Mouse (Mus musculus): ENCODE data around the gene Tmem128. TPM values are rescaled to one million over a fixed set of nuclear protein-coding genes. Genes with fewer than 3 reads are reported as not detected.
A peak's percentile ranks its signal among the peaks of the same experiment; 100 is the strongest.

The Tmem128 gene
- polyA plus RNA-seq, 1 experiment = 56.0 TPM

DNA sequence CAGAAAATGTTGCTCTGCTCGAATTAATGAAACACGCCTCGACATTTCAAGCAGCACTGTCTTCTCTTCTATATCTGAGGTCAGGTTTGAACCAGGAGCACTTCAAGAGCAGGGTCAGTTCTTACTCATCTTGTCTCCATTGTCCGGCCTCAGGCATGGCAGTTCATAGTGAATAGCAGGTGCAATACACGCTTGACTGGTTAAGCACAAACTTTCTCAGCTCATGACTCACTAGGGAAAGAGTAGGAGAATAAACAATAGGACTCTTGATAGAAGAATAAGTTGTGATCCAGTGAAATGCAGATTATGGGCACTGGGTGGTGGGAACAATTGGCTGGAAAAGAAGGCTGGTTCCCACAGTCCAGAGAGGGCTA lies 1.2 kb upstream of the Tmem128 start:
- Histone ChIP-seq H3K4me1 (ENCODE audit: control insufficient read depth, insufficient read depth, low read length) (no peaks in the 10 kb centered on the region; the same call in 1 of the 2 replicates), H3K4me3 (replicated peaks; ENCODE audit: insufficient read depth, low read depth, low read length) (no peak overlapping the region), H3K27me3 (ENCODE audit: control insufficient read depth, insufficient read depth, low read length) (no peaks in the 10 kb centered on the region), H3K27ac (ENCODE audit: insufficient read depth, low read length) (no peak overlapping the region)
- DNase-seq = no peak
- no peak for TF ChIP-seq CTCF (IDR thresholded peaks at IDR 0.05; ENCODE audit: borderline replicate concordance, insufficient read depth, low read depth, low read length)
- no peak for TF ChIP-seq POLR2A (IDR thresholded peaks at IDR 0.05; ENCODE audit: borderline replicate concordance, insufficient read depth, low read length)
- 83% methylated on average over 5 of the region's 5 CpGs for WGBS

DNA sequence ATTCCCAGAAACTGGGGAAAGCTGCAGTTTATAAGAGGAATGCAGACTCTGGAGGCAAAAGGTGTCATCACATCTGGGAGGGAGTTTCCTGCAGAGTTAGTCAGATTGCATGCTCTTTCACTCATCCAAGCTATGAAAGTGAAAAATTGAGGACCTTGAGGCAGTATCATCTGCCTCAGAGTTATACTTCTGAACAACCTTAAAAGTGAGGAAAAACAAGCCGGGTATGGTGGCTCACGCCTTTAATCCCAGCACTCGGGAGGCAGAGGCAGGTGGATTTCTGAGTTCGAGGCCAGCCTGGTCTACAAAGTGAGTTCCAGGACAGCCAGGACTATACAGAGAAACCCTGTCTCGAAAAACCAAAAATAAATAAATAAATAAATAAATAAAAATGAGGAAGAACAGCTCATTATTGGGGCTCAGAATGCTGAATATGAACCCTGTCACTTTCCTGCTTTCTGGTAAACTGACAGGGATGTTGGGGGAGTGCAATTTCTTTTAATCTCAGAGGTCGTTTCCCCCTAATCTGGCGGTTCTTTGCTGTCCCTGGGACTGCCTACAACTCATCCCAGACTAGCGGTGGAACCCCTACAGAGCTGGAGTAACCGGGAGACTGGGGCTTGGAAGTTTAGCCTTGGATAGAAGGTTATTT lies 404 bp upstream of the Tmem128 start:
- Histone ChIP-seq H3K4me1 (ENCODE audit: control insufficient read depth, insufficient read depth, low read length) (no peaks in the 10 kb centered on the region; the same call in none of the 2 replicates), H3K27me3 (ENCODE audit: control insufficient read depth, insufficient read depth, low read length) (no peaks in the 10 kb centered on the region), H3K4me3 (replicated peaks; ENCODE audit: insufficient read depth, low read depth, low read length) (peak overlapping the region; percentile 94), H3K27ac (ENCODE audit: insufficient read depth, low read length) (peak overlapping the region; percentile 73)
- DNase-seq = no peak
- no peak for TF ChIP-seq POLR2A (IDR thresholded peaks at IDR 0.05; ENCODE audit: borderline replicate concordance, insufficient read depth, low read length)
- TF ChIP-seq CTCF (IDR thresholded peaks at IDR 0.05; ENCODE audit: borderline replicate concordance, insufficient read depth, low read depth, low read length) = no peak
- WGBS = 38% methylated on average over 9 of the region's 9 CpGs

DNA sequence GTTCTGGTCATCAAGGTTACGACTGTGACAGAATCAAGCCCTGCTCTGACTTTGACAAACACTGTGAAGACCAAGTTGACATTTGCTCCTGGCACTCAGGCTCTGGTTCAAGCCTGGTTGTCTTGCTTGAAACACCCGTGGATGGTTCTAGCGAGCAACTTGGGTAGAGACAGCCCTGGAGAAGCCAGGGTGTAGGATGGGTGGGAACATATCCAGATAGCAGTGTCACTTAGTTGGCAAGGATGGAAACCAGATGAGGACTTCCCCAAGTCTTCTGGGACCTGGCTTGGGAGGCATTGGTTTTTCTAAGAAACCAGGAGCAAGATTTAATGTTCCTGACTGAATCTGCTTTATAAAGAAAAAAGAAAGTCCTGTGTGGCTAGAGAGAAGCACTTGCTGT lies 11.0 kb downstream of the Tmem128 start:
- WGBS = 66% methylated on average over 3 of the region's 3 CpGs
- DNase-seq = no peak

DNA sequence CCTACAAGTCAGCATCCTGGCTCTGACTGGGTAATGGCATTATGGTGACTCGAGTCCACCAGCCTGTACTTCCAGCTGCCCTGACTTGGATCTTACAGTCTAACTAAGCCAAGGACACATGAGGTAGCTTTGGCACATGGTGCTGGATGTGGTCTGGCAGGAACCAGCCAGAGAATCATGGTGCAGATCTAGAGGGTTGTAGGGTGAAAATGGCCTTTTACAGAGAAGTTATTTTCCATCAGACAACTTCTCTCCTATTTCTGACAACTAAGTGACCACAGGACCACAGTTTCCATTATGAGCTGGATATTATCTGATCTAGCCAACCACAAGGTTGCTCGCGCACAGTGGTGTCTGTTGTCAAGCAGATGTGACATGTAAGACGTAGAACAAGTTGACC lies 13.8 kb downstream of the Tmem128 start:
- 75% methylated on average over 4 of the region's 4 CpGs for WGBS
- Histone ChIP-seq H3K4me1 (ENCODE audit: control insufficient read depth, insufficient read depth, low read length) (no peaks in the 10 kb centered on the region), H3K27ac (ENCODE audit: insufficient read depth, low read length) (no peak overlapping the region), H3K4me3 (replicated peaks; ENCODE audit: insufficient read depth, low read depth, low read length) (no peak overlapping the region), H3K27me3 (ENCODE audit: control insufficient read depth, insufficient read depth, low read length) (peaks cover 4% of the 10 kb centered on the region; the same call in 1 of the 2 replicates)
- no peak for DNase-seq
- no peak for TF ChIP-seq POLR2A (IDR thresholded peaks at IDR 0.05; ENCODE audit: borderline replicate concordance, insufficient read depth, low read length)
- no peak for TF ChIP-seq CTCF (IDR thresholded peaks at IDR 0.05; ENCODE audit: borderline replicate concordance, insufficient read depth, low read depth, low read length)

More for the DNA sequence above, 11.0 kb downstream of the Tmem128 start:
- no peak for TF ChIP-seq POLR2A (IDR thresholded peaks at IDR 0.05; ENCODE audit: borderline replicate concordance, insufficient read depth, low read length)
- TF ChIP-seq CTCF (IDR thresholded peaks at IDR 0.05; ENCODE audit: borderline replicate concordance, insufficient read depth, low read depth, low read length) = no peak
- H3K4me1 ChIP-seq (ENCODE audit: control insufficient read depth, insufficient read depth, low read length) = no peaks in the 10 kb centered on the region
- H3K27ac ChIP-seq (ENCODE audit: insufficient read depth, low read length) = no peak overlapping the region
- H3K27me3 ChIP-seq (ENCODE audit: control insufficient read depth, insufficient read depth, low read length) = no peaks in the 10 kb centered on the region; the same call in 1 of the 2 replicates
- H3K4me3 ChIP-seq (replicated peaks; ENCODE audit: insufficient read depth, low read depth, low read length) = no peak overlapping the region

DNA sequence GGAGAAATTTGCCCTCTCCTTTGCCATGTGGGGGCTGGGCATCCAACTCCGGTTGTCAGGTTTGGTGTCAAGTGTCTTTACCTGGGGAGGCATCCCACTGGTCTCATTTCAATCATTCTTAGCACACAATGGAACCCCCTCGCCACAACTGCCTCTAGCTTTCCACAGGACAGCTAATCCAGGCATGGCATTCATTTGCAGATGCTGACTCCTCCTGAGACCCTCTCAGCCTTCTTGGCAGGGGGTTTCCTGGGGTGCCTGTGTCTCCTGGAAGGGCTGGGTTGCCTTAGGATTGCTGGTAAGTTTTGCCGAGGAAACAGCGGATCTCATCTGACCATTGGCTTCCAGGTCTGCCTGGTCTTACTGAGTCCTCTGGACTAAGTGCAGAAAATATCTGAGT lies 15.8 kb downstream of the Tmem128 start, which contains the start of gene Otop1:
Gene Otop1 (plus strand): TSS at position 202 of the 400 bp plus-strand sequence.
- Histone ChIP-seq H3K4me1 (ENCODE audit: control insufficient read depth, insufficient read depth, low read length) (no peaks in the 10 kb centered on the region), H3K27me3 (ENCODE audit: control insufficient read depth, insufficient read depth, low read length) (peaks cover 4% of the 10 kb centered on the region; the same call in 1 of the 2 replicates), H3K27ac (ENCODE audit: insufficient read depth, low read length) (no peak within 1 kb of the TSS), H3K4me3 (replicated peaks; ENCODE audit: insufficient read depth, low read depth, low read length) (no peak within 1 kb of the TSS)
- no peak for DNase-seq
- TF ChIP-seq POLR2A (IDR thresholded peaks at IDR 0.05; ENCODE audit: borderline replicate concordance, insufficient read depth, low read length) = no peak
- WGBS = 6% methylated on average over 4 of the region's 4 CpGs

DNA sequence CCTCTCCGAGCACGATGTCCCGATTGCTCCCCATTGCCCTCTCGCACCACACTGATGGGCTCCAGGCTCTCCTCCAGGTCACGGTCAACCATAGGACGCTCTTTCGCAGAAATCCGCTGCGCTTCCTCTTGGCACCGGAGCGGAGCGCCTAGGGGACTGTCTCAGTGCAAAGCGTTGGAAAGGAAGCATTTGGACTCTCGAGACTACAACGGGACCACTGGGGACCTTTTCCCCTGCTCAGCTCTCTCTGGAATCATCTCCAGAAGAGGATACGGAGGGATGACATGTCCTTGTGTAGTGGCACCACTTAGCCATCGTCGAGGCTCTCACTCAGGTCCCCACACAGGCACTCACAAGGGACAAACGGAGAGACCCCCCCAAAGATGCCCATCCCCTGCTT lies 16.5 kb downstream of the Tmem128 start:
- TF ChIP-seq CTCF (IDR thresholded peaks at IDR 0.05; ENCODE audit: borderline replicate concordance, insufficient read depth, low read depth, low read length) (no peak), POLR2A (IDR thresholded peaks at IDR 0.05; ENCODE audit: borderline replicate concordance, insufficient read depth, low read length) (no peak)
- peaks cover 4% of the 10 kb centered on the region; the same call in 1 of the 2 replicates for H3K27me3 ChIP-seq (ENCODE audit: control insufficient read depth, insufficient read depth, low read length)
- DNase-seq = no peak
- H3K4me1 ChIP-seq (ENCODE audit: control insufficient read depth, insufficient read depth, low read length) = no peaks in the 10 kb centered on the region
- no peak overlapping the region for H3K4me3 ChIP-seq (replicated peaks; ENCODE audit: insufficient read depth, low read depth, low read length)
- no peak overlapping the region for H3K27ac ChIP-seq (ENCODE audit: insufficient read depth, low read length)
- under 1% methylated on average over 19 of the region's 19 CpGs for WGBS

DNA sequence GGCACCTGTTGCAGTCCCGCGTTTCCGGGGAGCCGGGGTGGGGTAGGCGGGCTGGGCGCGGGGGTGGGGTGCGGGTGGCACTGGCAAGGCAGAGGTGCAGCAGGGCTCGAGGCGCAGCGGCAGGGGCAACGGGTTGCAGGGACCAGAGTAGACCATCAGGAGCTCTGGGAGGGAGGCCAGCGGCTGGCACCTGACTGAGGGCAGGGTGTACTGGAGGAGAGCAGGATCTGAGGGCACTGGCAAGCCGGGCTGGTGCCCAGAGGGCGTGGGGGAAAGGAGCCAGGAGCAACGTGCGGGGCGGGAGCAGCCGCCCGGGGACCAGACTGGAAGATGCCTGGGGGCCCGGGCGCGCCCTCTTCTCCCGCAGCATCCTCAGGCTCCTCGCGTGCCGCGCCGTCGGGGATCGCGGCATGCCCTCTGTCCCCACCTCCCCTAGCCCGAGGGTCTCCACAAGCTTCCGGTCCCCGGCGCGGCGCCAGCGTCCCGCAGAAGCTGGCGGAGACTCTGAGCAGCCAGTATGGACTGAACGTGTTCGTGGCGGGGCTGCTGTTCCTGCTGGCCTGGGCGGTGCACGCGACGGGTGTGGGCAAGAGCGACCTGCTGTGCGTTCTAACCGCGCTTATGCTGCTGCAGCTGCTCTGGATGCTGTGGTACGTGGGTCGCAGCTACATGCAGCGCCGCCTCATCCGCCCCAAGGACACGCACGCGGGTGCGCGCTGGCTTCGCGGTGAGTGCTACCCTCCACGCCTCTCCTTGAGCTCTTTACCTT lies 17.3 kb downstream of the Tmem128 start:
- no peaks in the 10 kb centered on the region for H3K4me1 ChIP-seq (ENCODE audit: control insufficient read depth, insufficient read depth, low read length)
- no peak for DNase-seq
- H3K27ac ChIP-seq (ENCODE audit: insufficient read depth, low read length) = no peak overlapping the region
- H3K27me3 ChIP-seq (ENCODE audit: control insufficient read depth, insufficient read depth, low read length) = peaks cover 4% of the 10 kb centered on the region; the same call in 1 of the 2 replicates
- TF ChIP-seq POLR2A (IDR thresholded peaks at IDR 0.05; ENCODE audit: borderline replicate concordance, insufficient read depth, low read length) (no peak), CTCF (IDR thresholded peaks at IDR 0.05; ENCODE audit: borderline replicate concordance, insufficient read depth, low read depth, low read length) (no peak)
- WGBS = 2% methylated on average over 65 of the region's 65 CpGs
- H3K4me3 ChIP-seq (replicated peaks; ENCODE audit: insufficient read depth, low read depth, low read length) = no peak overlapping the region
